Mouse (Mus musculus): ENCODE measurements at regions not wholly inside any gene's neighbourhood (a gene's known extent, or its start where the extent isn't known, plus 50 kb on each side); places are given as distances from the start of the nearest gene placed in this dataset.

DNA sequence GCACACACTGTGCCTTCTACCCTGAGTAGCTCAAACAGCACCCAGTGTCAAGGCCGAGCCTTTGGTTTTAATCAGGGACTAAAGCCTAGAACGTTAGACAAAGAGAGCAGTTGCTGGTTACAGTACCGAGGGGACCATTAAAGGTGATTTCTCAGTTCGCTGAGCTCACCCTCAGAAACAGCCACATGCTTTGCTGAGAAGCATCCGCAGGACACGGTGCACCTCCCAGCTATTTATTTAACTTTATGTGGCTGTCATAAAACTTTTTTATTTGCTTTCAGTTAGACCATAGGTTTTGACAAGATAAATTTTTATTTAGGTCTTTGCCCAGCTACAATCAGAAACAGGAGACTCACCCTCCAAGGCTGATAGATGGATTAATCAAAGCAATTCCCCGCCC, 187.2 kb upstream of the Spred2 start:
- Histone ChIP-seq H3K27ac (ENCODE audit: insufficient read depth, low read depth) (no peak overlapping the region), H3K27me3 (replicated peaks) (no peaks in the 10 kb centered on the region), H3K4me1 (ENCODE audit: control insufficient read depth in 1 of 2, insufficient read depth in 2 of 2) (no peaks in the 10 kb centered on the region), H3K4me3 (replicated peaks in 1 of 3; ENCODE audit: low read depth in 2 of 3, low read length in 2 of 3, poor library complexity in 1 of 3) (no peak overlapping the region), H3K4me2 (ENCODE audit: insufficient read depth, low read depth, poor library complexity, severe bottlenecking) (no peak overlapping the region), H3K9me3 (replicated peaks; ENCODE audit: low read length) (no peaks in the 10 kb centered on the region), H3K36me3 (replicated peaks in 1 of 2; ENCODE audit: control insufficient read depth in 1 of 2, insufficient read depth in 1 of 2, low read length in 1 of 2) (no peaks in the 10 kb centered on the region), H3K9ac (ENCODE audit: insufficient read depth, low read depth) (no peak overlapping the region), H3K79me2 (replicated peaks; ENCODE audit: control insufficient read depth, extremely low read depth, insufficient read depth, poor library complexity, severe bottlenecking) (no peaks in the 10 kb centered on the region)
- DNase-seq (ENCODE audit: extremely low read depth): no peak
- dilution Hi-C loops (cut with MboI; ENCODE audit: extremely low pct_ligation_motif_present, extremely low pct_unique_long_range_greater_than_20kb, low sequenced_read_pairs) (no loop called here), in situ Hi-C loops (cut with MboI; ENCODE audit: low pct_ligation_motif_present, low pct_unique_long_range_greater_than_20kb, low sequenced_read_pairs) (no loop called here)
- TF ChIP-seq JUND (conservative IDR thresholded peaks at IDR 0.05; ENCODE audit: low read depth, low read length): no peak
- TF ChIP-seq GABPA (IDR thresholded peaks at IDR 0.05; ENCODE audit: insufficient replicate concordance, low read depth, low read length): no peak
- no peak for TF ChIP-seq MEF2A (IDR thresholded peaks at IDR 0.05; ENCODE audit: borderline replicate concordance, low read depth, low read length)
- no peak for TF ChIP-seq HCFC1 (IDR thresholded peaks at IDR 0.05; ENCODE audit: low read depth, low read length)
- TF ChIP-seq MAX (IDR thresholded peaks at IDR 0.05; ENCODE audit: low read length): no peak
- TF ChIP-seq ZKSCAN1 (IDR thresholded peaks at IDR 0.05; ENCODE audit: borderline replicate concordance, low read depth, low read length): no peak
- no peak for TF ChIP-seq PAX5 (IDR thresholded peaks at IDR 0.05; ENCODE audit: low read length)
- no peak for TF ChIP-seq E2F4 (IDR thresholded peaks at IDR 0.05; ENCODE audit: insufficient replicate concordance, low read depth, low read length)
- no peak for TF ChIP-seq EP300 (IDR thresholded peaks at IDR 0.05; ENCODE audit: low read length)
- TF ChIP-seq NRF1 (IDR thresholded peaks at IDR 0.05; ENCODE audit: low read depth, low read length): no peak
- TF ChIP-seq POLR2AphosphoS2 (IDR thresholded peaks at IDR 0.05; ENCODE audit: low read depth, low read length): no peak
- no peak for TF ChIP-seq POLR2A (IDR thresholded peaks at IDR 0.05; ENCODE audit: low read depth, low read length)
- TF ChIP-seq SMC3 (IDR thresholded peaks at IDR 0.05; ENCODE audit: low read depth, low read length): no peak
- TF ChIP-seq ZNF384 (IDR thresholded peaks at IDR 0.05; ENCODE audit: low read depth, low read length): no peak
- no peak for TF ChIP-seq TBP (conservative IDR thresholded peaks at IDR 0.05; ENCODE audit: low read depth, low read length)

DNA sequence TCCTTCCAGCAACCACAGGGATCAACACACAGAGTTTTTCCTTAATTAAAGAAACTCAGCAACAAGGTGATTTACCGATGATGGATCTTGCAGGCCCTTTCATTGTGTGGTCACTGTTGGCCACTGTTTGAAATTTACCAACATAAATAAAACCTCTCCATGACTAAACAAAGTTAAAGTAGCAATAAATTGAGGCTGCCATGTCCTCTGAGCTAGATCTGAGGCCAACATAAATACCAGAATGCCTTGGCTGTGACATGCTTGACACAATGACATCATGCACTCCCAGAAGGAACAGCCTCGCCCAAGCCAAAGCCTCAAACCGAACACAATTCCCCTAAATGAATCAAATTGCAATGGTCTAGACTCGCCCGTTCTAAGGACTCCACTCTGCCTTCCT, 186.8 kb upstream of the Spred2 start:
- DNase-seq (ENCODE audit: extremely low read depth): no peak
- no peak overlapping the region for H3K4me3 ChIP-seq (replicated peaks in 1 of 3; ENCODE audit: low read depth in 2 of 3, low read length in 2 of 3, poor library complexity in 1 of 3)

More for the DNA sequence above, 186.8 kb upstream of the Spred2 start:
- TF ChIP-seq BHLHE40 (IDR thresholded peaks at IDR 0.05; ENCODE audit: low read depth, low read length) (no peak), ZC3H11A (IDR thresholded peaks at IDR 0.05; ENCODE audit: low read depth, low read length) (no peak), UBTF (IDR thresholded peaks at IDR 0.05; ENCODE audit: low read depth, low read length) (no peak), MYC (IDR thresholded peaks at IDR 0.05; ENCODE audit: low read depth, low read length) (no peak), TBP (conservative IDR thresholded peaks at IDR 0.05; ENCODE audit: low read depth, low read length) (no peak), CHD1 (IDR thresholded peaks at IDR 0.05; ENCODE audit: low read depth, low read length) (no peak), GABPA (IDR thresholded peaks at IDR 0.05; ENCODE audit: insufficient replicate concordance, low read depth, low read length) (no peak), NELFE (IDR thresholded peaks at IDR 0.05; ENCODE audit: low read depth, low read length) (no peak), CTCF (conservative IDR thresholded peaks at IDR 0.05 in 1 of 2, IDR thresholded peaks at IDR 0.05 in 1 of 2; ENCODE audit: low read depth in 2 of 2, low read length in 2 of 2) (no peak), NRF1 (IDR thresholded peaks at IDR 0.05; ENCODE audit: low read depth, low read length) (no peak), POLR2AphosphoS2 (IDR thresholded peaks at IDR 0.05; ENCODE audit: low read depth, low read length) (no peak)
- dilution Hi-C loops (cut with MboI; ENCODE audit: extremely low pct_ligation_motif_present, extremely low pct_unique_long_range_greater_than_20kb, low sequenced_read_pairs) (no loop called here), in situ Hi-C loops (cut with MboI; ENCODE audit: low pct_ligation_motif_present, low pct_unique_long_range_greater_than_20kb, low sequenced_read_pairs) (no loop called here)
- Histone ChIP-seq H3K4me2 (ENCODE audit: insufficient read depth, low read depth, poor library complexity, severe bottlenecking) (no peak overlapping the region), H3K9ac (ENCODE audit: insufficient read depth, low read depth) (no peak overlapping the region), H3K9me3 (replicated peaks; ENCODE audit: low read length) (no peaks in the 10 kb centered on the region), H3K27me3 (replicated peaks) (no peaks in the 10 kb centered on the region), H3K4me1 (ENCODE audit: control insufficient read depth in 1 of 2, insufficient read depth in 2 of 2) (no peaks in the 10 kb centered on the region), H3K79me2 (replicated peaks; ENCODE audit: control insufficient read depth, extremely low read depth, insufficient read depth, poor library complexity, severe bottlenecking) (no peaks in the 10 kb centered on the region), H3K36me3 (replicated peaks in 1 of 2; ENCODE audit: control insufficient read depth in 1 of 2, insufficient read depth in 1 of 2, low read length in 1 of 2) (no peaks in the 10 kb centered on the region), H3K27ac (ENCODE audit: insufficient read depth, low read depth) (no peak overlapping the region)
